Mouse (Mus musculus) adrenal gland (tissue): ENCODE results near the gene Gm20683.
"Not testable (repeated sequence)": the region's sequence is repeated elsewhere in the genome, so short reads cannot be mapped to it uniquely, and the experiment has no call there.

ENCODE experiments used
- intact Hi-C: fragments of 180-260 bp; cut with DNase I; formaldehyde crosslinking; loops from one replicate; pipeline ENCODE4 v1.15.1; 2025

Gm20683 gene

GRCm38 (mm10) chr17:25829558-25830017 is 12.0 kb downstream of the Gm20683 start:
- intact Hi-C loops = no loop called here

GRCm38 (mm10) chr17:25828712-25829557 is 12.6 kb downstream of the Gm20683 start, which contains the start of gene Jmjd8:
Jmjd8 (plus strand) TSS chr17:25828867.
- intact Hi-C loops = no loop called here

- intact Hi-C loops = no loop called here
Observed at GRCm38 (mm10) chr17:25828223-25828594, 13.4 kb downstream of the Gm20683 start.

GRCm38 (mm10) chr17:25827546-25828222 is 13.9 kb downstream of the Gm20683 start:
- intact Hi-C loops = no loop called here

GRCm38 (mm10) chr17:25827011-25827410 is 14.6 kb downstream of the Gm20683 start:
- intact Hi-C loops = no loop called here

- intact Hi-C loops = no loop called here
Observed at GRCm38 (mm10) chr17:25825984-25826570, 15.5 kb downstream of the Gm20683 start.

- intact Hi-C loops = no loop called here
Observed at GRCm38 (mm10) chr17:25825311-25825710, 16.3 kb downstream of the Gm20683 start.

GRCm38 (mm10) chr17:25824362-25825142 is 17.0 kb downstream of the Gm20683 start:
- intact Hi-C loops = no loop called here

- intact Hi-C loops = no loop called here
Observed at GRCm38 (mm10) chr17:25823452-25823851, 18.1 kb downstream of the Gm20683 start, which contains the start of gene Wdr24. Wdr24 (plus strand) TSS chr17:25823627.

GRCm38 (mm10) chr17:25818851-25819780 is 22.4 kb downstream of the Gm20683 start:
- intact Hi-C loops = no loop called here

- intact Hi-C loops = no loop called here
Observed at GRCm38 (mm10) chr17:25817662-25818061, 23.9 kb downstream of the Gm20683 start.

- intact Hi-C loops = no loop called here
Observed at GRCm38 (mm10) chr17:25813471-25813870, 28.1 kb downstream of the Gm20683 start.

- intact Hi-C loops = no loop called here
Observed at GRCm38 (mm10) chr17:25810890-25811289, 30.7 kb downstream of the Gm20683 start.

- intact Hi-C loops = no loop called here
Observed at GRCm38 (mm10) chr17:25809606-25810340, 31.8 kb downstream of the Gm20683 start.

- intact Hi-C loops = no loop called here
Observed at GRCm38 (mm10) chr17:25808789-25809605, 32.6 kb downstream of the Gm20683 start, which contains the start of gene Fbxl16. Fbxl16 (plus strand) TSS chr17:25809085.

GRCm38 (mm10) chr17:25808028-25808427 is 33.5 kb downstream of the Gm20683 start:
- intact Hi-C loops = no loop called here

- intact Hi-C loops = not testable (repeated sequence)
Observed at GRCm38 (mm10) chr17:25807452-25807851, 34.1 kb downstream of the Gm20683 start.

- intact Hi-C loops = no loop called here
Observed at GRCm38 (mm10) chr17:25806507-25806906, 35.1 kb downstream of the Gm20683 start.
